Mouse (Mus musculus): ENCODE measurements around the gene Ppp1r12b. TPM values are rescaled to one million over a fixed set of nuclear protein-coding genes. Genes with fewer than 3 reads are reported as not detected.

The Ppp1r12b gene
- total and polyA plus RNA-seq, 3 experiments, result 0.64 to 1.8 (median 1.6) TPM

DNA sequence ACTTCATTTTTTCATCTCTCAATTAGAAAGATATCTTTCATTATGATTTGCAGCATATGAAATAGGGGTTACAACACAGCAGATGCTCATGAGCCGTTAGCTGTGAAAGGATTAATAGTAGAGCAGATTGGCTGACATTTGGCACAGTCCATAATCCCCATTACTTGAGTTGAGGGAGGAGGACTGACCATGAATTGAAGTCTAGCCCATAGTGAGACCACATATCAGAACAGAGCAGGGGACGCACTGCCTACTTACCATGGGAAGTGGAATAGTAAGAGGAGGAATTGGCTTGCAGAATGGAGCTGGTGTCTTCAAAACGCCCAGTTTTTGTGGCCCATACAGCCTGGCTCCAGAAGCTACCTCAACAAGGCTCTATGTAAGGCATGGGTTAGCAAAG is 159.2 kb downstream of the Ppp1r12b start:
- Histone ChIP-seq H3K4me3 (replicated peaks in 1 of 3; ENCODE audit: low read depth in 2 of 3, low read length in 2 of 3, poor library complexity in 1 of 3) (no peak overlapping the region), H3K27ac (ENCODE audit: insufficient read depth, low read depth) (no peak overlapping the region), H3K9ac (ENCODE audit: insufficient read depth, low read depth) (no peak overlapping the region), H3K4me2 (ENCODE audit: insufficient read depth, low read depth, poor library complexity, severe bottlenecking) (no peak overlapping the region), H3K36me3 (replicated peaks in 1 of 2; ENCODE audit: control insufficient read depth in 1 of 2, insufficient read depth in 1 of 2, low read length in 1 of 2) (peaks cover 0 to 2% of the 10 kb centered on the region in 2 experiments), H3K4me1 (ENCODE audit: control insufficient read depth in 1 of 2, insufficient read depth in 2 of 2) (no peaks in the 10 kb centered on the region), H3K9me3 (replicated peaks; ENCODE audit: low read length) (no peaks in the 10 kb centered on the region), H3K79me2 (replicated peaks; ENCODE audit: control insufficient read depth, extremely low read depth, insufficient read depth, poor library complexity, severe bottlenecking) (no peaks in the 10 kb centered on the region), H3K27me3 (replicated peaks) (no peaks in the 10 kb centered on the region)
- no peak for DNase-seq (ENCODE audit: extremely low read depth)
- TF ChIP-seq ZC3H11A (IDR thresholded peaks at IDR 0.05; ENCODE audit: low read depth, low read length), result no peak
- TF ChIP-seq TCF12 (IDR thresholded peaks at IDR 0.05; ENCODE audit: low read depth, low read length), result no peak
- TF ChIP-seq SIN3A (IDR thresholded peaks at IDR 0.05; ENCODE audit: low read length), result no peak
- TF ChIP-seq MXI1 (IDR thresholded peaks at IDR 0.05; ENCODE audit: low read depth, low read length), result no peak
- no peak for TF ChIP-seq RAD21 (IDR thresholded peaks at IDR 0.05; ENCODE audit: low read depth, low read length)
- no peak for TF ChIP-seq MAZ (IDR thresholded peaks at IDR 0.05; ENCODE audit: low read depth, low read length)
- no peak for TF ChIP-seq MYC (IDR thresholded peaks at IDR 0.05; ENCODE audit: low read depth, low read length)
- no peak for TF ChIP-seq PAX5 (IDR thresholded peaks at IDR 0.05; ENCODE audit: low read length)
- TF ChIP-seq ZNF384 (IDR thresholded peaks at IDR 0.05; ENCODE audit: low read depth, low read length), result no peak
- in situ Hi-C loops (cut with MboI; ENCODE audit: low pct_ligation_motif_present, low pct_unique_long_range_greater_than_20kb, low sequenced_read_pairs), result no loop called here
- dilution Hi-C loops (cut with MboI; ENCODE audit: extremely low pct_ligation_motif_present, extremely low pct_unique_long_range_greater_than_20kb, low sequenced_read_pairs), result no loop called here

DNA sequence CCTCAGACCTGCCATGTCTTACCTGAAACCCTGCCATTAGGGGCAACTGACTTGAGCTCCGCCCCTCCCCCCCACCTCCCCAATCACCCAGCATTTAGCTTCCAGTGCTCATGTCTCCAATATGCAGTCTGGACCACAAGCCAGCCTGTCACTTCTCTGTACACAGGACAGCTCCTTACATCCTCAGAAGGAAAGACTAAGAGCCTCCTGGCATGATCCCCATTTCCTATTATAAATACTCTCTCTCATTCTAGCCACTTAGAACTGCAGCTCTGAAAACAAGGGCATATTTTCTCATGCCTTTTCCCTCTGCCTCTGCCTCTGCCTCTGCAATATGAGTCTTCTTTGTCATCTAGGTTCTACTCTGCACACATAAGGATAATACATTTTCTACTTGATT is 159.7 kb downstream of the Ppp1r12b start:
- no peak for DNase-seq (ENCODE audit: extremely low read depth)
- TF ChIP-seq UBTF (IDR thresholded peaks at IDR 0.05; ENCODE audit: low read depth, low read length), result no peak
- TF ChIP-seq CHD1 (IDR thresholded peaks at IDR 0.05; ENCODE audit: low read depth, low read length), result no peak
- TF ChIP-seq MXI1 (IDR thresholded peaks at IDR 0.05; ENCODE audit: low read depth, low read length), result no peak
- no peak for TF ChIP-seq CHD2 (IDR thresholded peaks at IDR 0.05; ENCODE audit: low read length)
- no peak for TF ChIP-seq POLR2AphosphoS2 (IDR thresholded peaks at IDR 0.05; ENCODE audit: low read depth, low read length)
- TF ChIP-seq IRF4 (IDR thresholded peaks at IDR 0.05; ENCODE audit: low read depth, low read length), result no peak
- TF ChIP-seq ETS1 (conservative IDR thresholded peaks at IDR 0.05; ENCODE audit: low read depth, low read length), result no peak
- no peak for TF ChIP-seq E2F4 (IDR thresholded peaks at IDR 0.05; ENCODE audit: insufficient replicate concordance, low read depth, low read length)
- TF ChIP-seq USF2 (conservative IDR thresholded peaks at IDR 0.05; ENCODE audit: low read depth, low read length), result no peak
- no peak for TF ChIP-seq TCF12 (IDR thresholded peaks at IDR 0.05; ENCODE audit: low read depth, low read length)
- TF ChIP-seq ZKSCAN1 (IDR thresholded peaks at IDR 0.05; ENCODE audit: borderline replicate concordance, low read depth, low read length), result no peak
- no peak for TF ChIP-seq HCFC1 (IDR thresholded peaks at IDR 0.05; ENCODE audit: low read depth, low read length)
- TF ChIP-seq NRF1 (IDR thresholded peaks at IDR 0.05; ENCODE audit: low read depth, low read length), result no peak
- TF ChIP-seq JUND (conservative IDR thresholded peaks at IDR 0.05; ENCODE audit: low read depth, low read length), result no peak
- no peak for TF ChIP-seq RCOR1 (conservative IDR thresholded peaks at IDR 0.05; ENCODE audit: low read depth, low read length)
- Histone ChIP-seq H3K9ac (ENCODE audit: insufficient read depth, low read depth) (no peak overlapping the region), H3K4me1 (ENCODE audit: control insufficient read depth in 1 of 2, insufficient read depth in 2 of 2) (no peaks in the 10 kb centered on the region), H3K27ac (ENCODE audit: insufficient read depth, low read depth) (no peak overlapping the region), H3K4me2 (ENCODE audit: insufficient read depth, low read depth, poor library complexity, severe bottlenecking) (no peak overlapping the region), H3K4me3 (replicated peaks in 1 of 3; ENCODE audit: low read depth in 2 of 3, low read length in 2 of 3, poor library complexity in 1 of 3) (no peak overlapping the region), H3K9me3 (replicated peaks; ENCODE audit: low read length) (no peaks in the 10 kb centered on the region), H3K27me3 (replicated peaks) (no peaks in the 10 kb centered on the region), H3K79me2 (replicated peaks; ENCODE audit: control insufficient read depth, extremely low read depth, insufficient read depth, poor library complexity, severe bottlenecking) (no peaks in the 10 kb centered on the region), H3K36me3 (replicated peaks in 1 of 2; ENCODE audit: control insufficient read depth in 1 of 2, insufficient read depth in 1 of 2, low read length in 1 of 2) (peaks cover 0 to 2% of the 10 kb centered on the region in 2 experiments)
- in situ Hi-C loops (cut with MboI; ENCODE audit: low pct_ligation_motif_present, low pct_unique_long_range_greater_than_20kb, low sequenced_read_pairs) (no loop called here), dilution Hi-C loops (cut with MboI; ENCODE audit: extremely low pct_ligation_motif_present, extremely low pct_unique_long_range_greater_than_20kb, low sequenced_read_pairs) (no loop called here)

Measured in CH12.LX (cell line).